Mouse (Mus musculus): Measurements from ENCODE around the gene Trdmt1.

DNA sequence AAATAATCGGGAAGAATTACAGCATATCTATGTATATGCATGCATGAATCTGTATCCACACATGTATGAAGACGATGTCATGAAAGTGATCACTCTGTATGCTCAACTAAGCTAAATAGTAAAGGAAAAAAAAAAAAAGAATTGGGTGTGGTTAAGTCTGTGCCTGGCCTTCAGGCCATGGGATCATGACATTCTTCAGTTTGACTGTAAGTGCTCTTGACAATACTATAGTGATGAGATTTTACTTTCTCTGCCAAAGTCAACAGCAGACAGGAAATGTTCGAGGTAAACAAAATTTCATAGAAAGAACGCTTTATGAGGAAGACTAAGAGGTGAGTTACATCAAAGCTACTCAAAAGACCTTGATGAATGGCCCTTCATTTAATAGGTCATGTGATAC is 48.9 kb upstream of the Trdmt1 start:
- no peak for TF ChIP-seq CTCF (IDR thresholded peaks at IDR 0.05; ENCODE audit: control insufficient read depth, insufficient read depth, insufficient replicate concordance, low read depth, low read length)
- TF ChIP-seq POLR2A (IDR thresholded peaks at IDR 0.05; ENCODE audit: control insufficient read depth, low read depth, low read length): no peak
